ENCODE assay signal across 9 mouse cellular contexts in the genomic region with DNA sequence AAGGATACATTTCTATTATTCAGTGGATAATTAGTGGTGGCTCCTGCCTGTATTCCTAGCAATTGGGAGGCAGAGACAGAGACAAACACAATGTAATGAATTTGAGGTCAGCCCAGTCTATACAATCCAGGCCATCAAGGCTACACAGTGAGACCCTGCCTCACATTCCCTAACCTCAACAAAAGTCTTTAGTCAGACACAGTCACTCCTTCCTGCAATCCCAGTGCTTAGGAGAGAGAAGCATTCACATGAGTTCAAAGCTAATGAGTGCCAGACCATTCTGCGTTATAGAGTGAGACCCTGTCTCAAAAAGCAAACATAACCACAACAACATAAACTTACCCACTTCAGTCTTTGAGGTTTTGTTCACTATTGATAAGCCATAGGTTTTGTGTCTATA. TPM values are rescaled to one million over a fixed set of nuclear protein-coding genes. Genes with fewer than 3 reads are reported as not detected.
DNase-seq lines count a peak whose midpoint lies in the region; ATAC-seq and TF ChIP-seq lines count a peak whose summit lies in the region.
"Had no signal": no experiment of that assay in that cellular context is flagged by ENCODE, and none has a peak within 500 bp of the region (broad histone marks: within the 10 kb centered on the region; RNA-seq: fewer than 3 reads in every experiment).

No protein-coding gene starts in this region.

- H3K9ac ChIP-seq in embryonic facial prominence, embryonic 11.5 days (replicated peaks; ENCODE audit: low read length): no peak overlapping the region
- H3K9ac ChIP-seq in kidney, postnatal 0 days (ENCODE audit: low read depth, low read length): no peak overlapping the region
- H3K9ac ChIP-seq in liver, embryonic 14.5 days (replicated peaks): no peak overlapping the region

- no peak for TF ChIP-seq EP300 in liver, embryonic 14.5 days (IDR thresholded peaks at IDR 0.05; ENCODE audit: low read depth)

- TF ChIP-seq CTCF in kidney, postnatal 0 days (IDR thresholded peaks at IDR 0.05; ENCODE audit: low read depth): no peak
- no peak for TF ChIP-seq CTCF in cortical plate, adult 2 months (IDR thresholded peaks at IDR 0.05; ENCODE audit: extremely low read depth, insufficient read depth, low read length)
- TF ChIP-seq CTCF in liver, embryonic 14.5 days (IDR thresholded peaks at IDR 0.05; ENCODE audit: low read depth): no peak

- ATAC-seq in embryonic facial prominence, embryonic 11.5 days (replicated peaks; ENCODE audit: insufficient number of reproducible peaks, low FRiP score, low TSS enrichment, low read depth): 0 out of 2 replicates have a peak, but pooled peaks have one; percentile 48
- ATAC-seq in kidney, postnatal 0 days (replicated peaks; ENCODE audit: low FRiP score, low read depth): no peak
- ATAC-seq in liver, embryonic 14.5 days (ENCODE audit: insufficient read depth): peak; percentile 10; the same call in 1 of the 2 replicates
- ATAC-seq in erythroid progenitor cell, adult 5-6 weeks (replicated peaks; ENCODE audit: low FRiP score, poor library complexity, severe bottlenecking): no peak

- intact Hi-C loops in left cerebral cortex, postnatal 4 days (cut with DNase I): no loop called here

- 15% methylated on average over 1 of the region's 1 CpGs for WGBS in embryonic facial prominence, embryonic 11.5 days
- WGBS in embryonic facial prominence, embryonic 10.5 days: 21% methylated on average over 1 of the region's 1 CpGs
- 73% methylated on average over 1 of the region's 1 CpGs for WGBS in kidney, postnatal 0 days
- 68% methylated on average over 1 of the region's 1 CpGs for WGBS in liver, embryonic 14.5 days (ENCODE audit: insufficient replicate concordance)

- H3K36me3 ChIP-seq in embryonic facial prominence, embryonic 11.5 days (replicated peaks; ENCODE audit: control insufficient read depth, insufficient read depth, low read depth, low read length): no peaks in the 10 kb centered on the region
- no peaks in the 10 kb centered on the region for H3K36me3 ChIP-seq in embryonic facial prominence, embryonic 10.5 days (replicated peaks)
- no peaks in the 10 kb centered on the region for H3K36me3 ChIP-seq in kidney, postnatal 0 days (ENCODE audit: insufficient read depth, low read length)
- H3K36me3 ChIP-seq in liver, embryonic 14.5 days (replicated peaks; ENCODE audit: control insufficient read depth, insufficient read depth, low read depth): no peaks in the 10 kb centered on the region
- H3K36me3 ChIP-seq: G1E had no signal

- no peak overlapping the region for H3K4me3 ChIP-seq in embryonic facial prominence, embryonic 11.5 days (ENCODE audit: low read depth, low read length)
- H3K4me3 ChIP-seq in embryonic facial prominence, embryonic 10.5 days: no peak overlapping the region
- H3K4me3 ChIP-seq in kidney, postnatal 0 days (replicated peaks; ENCODE audit: low read depth, low read length): no peak overlapping the region
- H3K4me3 ChIP-seq in cortical plate, adult 2 months (ENCODE audit: insufficient read depth, low read length): no peak overlapping the region
- H3K4me3 ChIP-seq in liver, embryonic 14.5 days (ENCODE audit: insufficient read depth in 1 of 2, low read depth in 2 of 2, low read length in 2 of 2): no peak overlapping the region

- TF ChIP-seq POLR2A in cortical plate, adult 2 months (IDR thresholded peaks at IDR 0.05; ENCODE audit: extremely low read depth, insufficient read depth, low read length): no peak

- H3K27ac ChIP-seq in embryonic facial prominence, embryonic 11.5 days (replicated peaks; ENCODE audit: low read depth, low read length): no peak overlapping the region
- H3K27ac ChIP-seq in embryonic facial prominence, embryonic 10.5 days (replicated peaks): no peak overlapping the region
- peak overlapping the region; percentile 34; the same call in 1 of the 2 replicates for H3K27ac ChIP-seq in kidney, postnatal 0 days
- H3K27ac ChIP-seq in cortical plate, adult 2 months (ENCODE audit: insufficient read depth, low read length): peak overlapping the region; percentile 94
- peak overlapping the region; percentile 20; the same call in 1 of the 2 replicates for H3K27ac ChIP-seq in liver, embryonic 14.5 days

- H3K4me1 ChIP-seq in embryonic facial prominence, embryonic 11.5 days (ENCODE audit: control insufficient read depth, insufficient read depth, low read length): no peaks in the 10 kb centered on the region
- peaks cover 17% of the 10 kb centered on the region for H3K4me1 ChIP-seq in embryonic facial prominence, embryonic 10.5 days
- no peaks in the 10 kb centered on the region; the same call in 1 of the 2 replicates for H3K4me1 ChIP-seq in kidney, postnatal 0 days (replicated peaks; ENCODE audit: insufficient read depth, low read length)
- H3K4me1 ChIP-seq in cortical plate, adult 2 months (ENCODE audit: control insufficient read depth, insufficient read depth, low read length): no peaks in the 10 kb centered on the region
- peaks cover 0 to 5% of the 10 kb centered on the region in 2 experiments; a peak in 1 of 4 replicates for H3K4me1 ChIP-seq in liver, embryonic 14.5 days (replicated peaks; ENCODE audit: control insufficient read depth in 2 of 2, insufficient read depth in 2 of 2, low read length in 1 of 2)

- H3K4me2 ChIP-seq in embryonic facial prominence, embryonic 11.5 days (ENCODE audit: low read depth, low read length): no peak overlapping the region
- H3K4me2 ChIP-seq in kidney, postnatal 0 days (ENCODE audit: low read length): no peak overlapping the region
- no peak overlapping the region for H3K4me2 ChIP-seq in liver, embryonic 14.5 days (ENCODE audit: low read depth)

- no peak for DNase-seq in embryonic facial prominence, embryonic 11.5 days (ENCODE audit: low spot score)
- DNase-seq in embryonic facial prominence, embryonic 10.5 days (ENCODE audit: low spot score): no peak
- DNase-seq in kidney, postnatal 0 days (ENCODE audit: low spot score): no peak
- no peak for DNase-seq in kidney, adult 8-10 months
- DNase-seq in liver, embryonic 14.5 days (ENCODE audit: low read depth in 3 of 3, low spot score in 3 of 3): no peak
- DNase-seq in left cerebral cortex, postnatal 4 days: no peak

- no peaks in the 10 kb centered on the region for H3K9me3 ChIP-seq in embryonic facial prominence, embryonic 11.5 days (replicated peaks; ENCODE audit: control insufficient read depth, low read length)
- H3K9me3 ChIP-seq in embryonic facial prominence, embryonic 10.5 days: no peaks in the 10 kb centered on the region
- no peaks in the 10 kb centered on the region for H3K9me3 ChIP-seq in kidney, postnatal 0 days (replicated peaks; ENCODE audit: low read length)
- H3K9me3 ChIP-seq in liver, embryonic 14.5 days (ENCODE audit: control insufficient read depth, low read length): no peaks in the 10 kb centered on the region
- H3K9me3 ChIP-seq: G1E had no signal

- no peaks in the 10 kb centered on the region for H3K27me3 ChIP-seq in embryonic facial prominence, embryonic 11.5 days (ENCODE audit: control insufficient read depth, insufficient read depth, low read length)
- no peaks in the 10 kb centered on the region for H3K27me3 ChIP-seq in embryonic facial prominence, embryonic 10.5 days (replicated peaks; ENCODE audit: low read depth, poor library complexity, severe bottlenecking)
- no peaks in the 10 kb centered on the region for H3K27me3 ChIP-seq in kidney, postnatal 0 days (ENCODE audit: insufficient read depth, low read length)
- H3K27me3 ChIP-seq in liver, embryonic 14.5 days (ENCODE audit: control insufficient read depth, insufficient read depth, low read length): no peaks in the 10 kb centered on the region

RNA-seq across cellular contexts. Expression of gene Cp, which starts 3.4 kb away (rescaled TPM):
- polyA plus RNA-seq in embryonic facial prominence, embryonic 11.5 days (2014; fragmentation: Nextera tagmentation; extraction: Ambion mirVana): 5.1 and 7.4 TPM in 2 replicates
- polyA plus RNA-seq in embryonic facial prominence, embryonic 10.5 days (2016; fragmentation: Nextera tagmentation; extraction: Ambion mirVana): 3.8 and 4.2 TPM in 2 replicates
- polyA plus RNA-seq in kidney, postnatal 0 days (2015; fragmentation: Nextera tagmentation; extraction: Ambion mirVana): 5.3 and 6.3 TPM in 2 replicates
- polyA plus RNA-seq in cortical plate, adult 2 months (2012; rRNA removed): 7.4 and 7.6 TPM in 2 replicates
- 3.6 and 8.5 TPM in 2 replicates for polyA plus RNA-seq in liver, embryonic 14.5 days (2012; rRNA removed)
- 12.0 and 19.0 TPM in 2 replicates for polyA plus RNA-seq in liver, embryonic 14.5 days (2014; fragmentation: Nextera tagmentation; extraction: Ambion mirVana)
- 1.3 and 1.8 TPM in 2 replicates for total RNA-seq in erythroid progenitor cell, adult 5-6 weeks (2015; ENCODE audit: low replicate concordance)
- 0.23 and 3.6 TPM in 2 replicates for total RNA-seq in erythroid progenitor cell, adult 5-6 weeks (2017; ENCODE audit: low replicate concordance)
- 10 to 100 TPM in 1 of 2 experiments, 1 to 10 TPM in 1; 8.8 to 10.6 TPM for total RNA-seq in left cerebral cortex, postnatal 4 days (2021)
- polyA plus RNA-seq: G1E had no signal

Comparison
In these comparisons a context has a peak if more than half of its experiments do, and no peak if none do; other contexts are left out.
1. ATAC-seq: peak in embryonic facial prominence, embryonic 11.5 days (single experiment) and liver, embryonic 14.5 days (single experiment); none in kidney, postnatal 0 days (single experiment) and erythroid progenitor cell, adult 5-6 weeks (single experiment).
2. H3K27ac ChIP-seq: peak in kidney, postnatal 0 days (single experiment), cortical plate, adult 2 months (single experiment) and liver, embryonic 14.5 days (single experiment); none in embryonic facial prominence, embryonic 11.5 days (single experiment) and embryonic facial prominence, embryonic 10.5 days (single experiment).